Mouse (Mus musculus) G1E-ER4 (cell line): ENCODE results near the gene Piezo1. TPM values are rescaled to one million over a fixed set of nuclear protein-coding genes. Genes with fewer than 3 reads are reported as not detected.

Experiments
- GATA1 ChIP-seq: IDR thresholded peaks from one replicate; pipeline ENCODE4 v1.8.0; 2012; ENCODE audit warnings: low read length, inconsistent platforms
- polyA plus RNA-seq: library from polyadenylated mRNA; stranded (reverse); fragments of >175 nt; gene quantifications from 2 replicates; pipeline ENCODE4 v1.2.3, GENCODE M21; 2012

Piezo1 gene
- polyA plus RNA-seq, 1 experiment: 69.8 TPM

GRCm38 (mm10) chr8:122497016-122497734 lies 54.0 kb downstream of the Piezo1 start:
- TF ChIP-seq GATA1: no peak

- no peak for TF ChIP-seq GATA1
These were observed 62.7 kb downstream of the Piezo1 start for GRCm38 (mm10) chr8:122488387-122488786.

DNA sequence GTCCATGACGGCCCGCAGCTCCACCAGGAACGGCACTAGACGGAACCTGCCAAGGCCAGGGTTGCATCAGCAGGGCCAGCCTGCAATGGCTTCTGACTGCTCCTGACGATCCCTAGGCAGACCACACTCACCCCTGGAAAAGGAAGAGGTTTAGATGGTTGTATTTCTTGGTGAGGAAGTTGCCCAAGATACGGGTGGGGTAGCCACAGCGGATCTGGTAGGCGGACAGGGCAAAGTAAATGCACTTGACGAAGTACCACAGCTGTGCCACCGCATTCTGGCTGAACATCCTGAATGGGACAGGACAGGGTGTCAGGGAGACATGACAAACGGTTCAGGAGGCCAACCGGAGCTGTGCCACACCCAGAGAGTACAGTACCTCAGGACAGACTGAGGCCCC lies 66.3 kb downstream of the Piezo1 start:
- TF ChIP-seq GATA1: no peak

GRCm38 (mm10) chr8:122483877-122484276 lies 67.3 kb downstream of the Piezo1 start:
- TF ChIP-seq GATA1: no peak

DNA sequence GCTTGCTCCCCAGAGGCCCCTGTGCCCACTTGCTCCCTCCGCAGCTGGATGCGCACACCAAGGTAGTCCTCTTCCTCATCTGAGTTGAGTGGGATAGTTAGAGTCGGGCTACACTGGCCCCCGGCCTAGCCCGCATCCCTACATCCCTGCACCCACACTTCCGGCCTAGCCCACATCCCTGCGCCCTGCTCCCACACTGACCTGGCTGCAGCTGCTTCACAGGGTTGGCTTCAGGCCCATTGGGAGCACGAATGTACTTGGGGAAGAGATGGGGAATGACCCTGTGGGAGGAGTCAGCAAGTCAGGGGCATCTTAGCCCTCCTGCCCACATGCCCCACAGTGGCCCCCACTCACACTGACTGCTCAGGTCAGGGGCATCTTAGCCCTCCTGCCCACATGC lies 68.7 kb downstream of the Piezo1 start:
- no peak for TF ChIP-seq GATA1

GRCm38 (mm10) chr8:122475580-122476320 lies 75.4 kb downstream of the Piezo1 start, which contains the start of the genes Rnf166 and Ctu2:
TSS of gene Rnf166 (minus strand) at chr8:122476064.
TSS of gene Ctu2 (plus strand) at chr8:122476143.
- no peak for TF ChIP-seq GATA1

- no peak for TF ChIP-seq GATA1
These were observed 76.1 kb downstream of the Piezo1 start for GRCm38 (mm10) chr8:122474951-122475560.

DNA sequence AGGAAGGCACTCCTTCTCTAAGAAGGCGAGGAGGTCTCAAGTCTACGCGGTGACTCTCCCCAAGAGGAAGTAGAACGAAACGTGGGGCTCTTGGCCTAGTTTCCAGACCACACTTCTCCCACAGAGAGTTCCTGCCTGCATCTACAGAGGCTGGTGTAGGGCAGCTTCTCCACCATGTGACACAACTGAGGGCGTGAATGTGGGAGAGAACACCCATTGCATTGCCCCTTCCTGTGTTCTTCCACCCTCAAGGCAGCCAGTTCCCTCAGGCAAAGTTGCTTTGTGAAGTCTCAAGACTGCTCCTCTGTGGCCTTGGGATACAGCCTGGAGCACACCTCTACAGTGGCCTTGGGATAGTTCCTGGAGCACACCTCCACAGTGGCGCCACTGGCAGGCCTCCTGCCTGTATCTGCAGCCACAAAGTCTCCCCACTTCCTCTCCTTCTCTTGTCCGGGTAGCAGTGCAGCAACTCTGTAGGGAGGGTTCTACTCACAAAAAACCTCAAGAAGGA lies 77.2 kb downstream of the Piezo1 start:
- TF ChIP-seq GATA1: no peak

GRCm38 (mm10) chr8:122470691-122471090 lies 80.4 kb downstream of the Piezo1 start:
- TF ChIP-seq GATA1: no peak

GRCm38 (mm10) chr8:122469965-122470364 lies 81.2 kb downstream of the Piezo1 start:
- TF ChIP-seq GATA1: no peak

- no peak for TF ChIP-seq GATA1
These were observed 81.7 kb downstream of the Piezo1 start for GRCm38 (mm10) chr8:122469407-122469806.

DNA sequence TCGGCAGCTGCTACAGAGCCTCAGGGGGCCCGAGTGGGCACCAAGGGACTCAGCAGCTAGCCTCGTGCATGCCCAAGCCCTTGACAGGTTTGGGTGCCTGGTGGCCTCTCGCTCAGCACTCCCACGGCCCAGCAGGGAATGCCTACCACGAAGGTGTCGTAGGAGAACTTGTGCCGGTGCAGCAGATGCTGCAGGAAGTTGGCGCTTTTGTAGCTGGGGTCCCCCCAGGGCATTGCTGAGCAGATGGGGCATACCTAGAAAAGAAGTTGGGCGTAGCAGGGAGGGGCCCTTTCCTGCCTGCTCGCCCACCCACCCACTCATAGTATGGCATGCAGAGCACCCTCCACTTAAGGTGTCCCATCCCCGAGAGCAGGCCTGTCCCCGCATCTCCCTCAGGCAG lies 83.3 kb downstream of the Piezo1 start:
- TF ChIP-seq GATA1: no peak

DNA sequence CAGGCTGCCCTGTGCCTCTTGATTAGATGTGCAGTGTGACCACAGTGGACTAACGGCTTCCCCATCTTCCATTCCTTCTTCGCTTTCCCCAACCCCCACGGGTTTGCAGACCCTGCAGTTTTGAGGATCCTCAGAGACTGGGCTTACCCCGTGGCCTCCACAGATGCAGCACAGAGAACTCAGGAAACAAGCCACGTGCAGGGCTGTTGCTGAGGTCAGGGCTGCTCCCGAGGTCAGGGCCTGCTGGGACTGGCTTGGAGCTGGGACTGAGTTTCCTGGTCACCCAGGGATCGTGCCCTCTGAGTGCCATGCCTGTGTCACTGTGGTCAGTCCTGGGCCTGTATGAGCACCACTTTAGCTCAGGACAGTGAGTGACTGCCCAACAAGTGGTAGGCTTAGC lies 86.1 kb downstream of the Piezo1 start:
- TF ChIP-seq GATA1: no peak

DNA sequence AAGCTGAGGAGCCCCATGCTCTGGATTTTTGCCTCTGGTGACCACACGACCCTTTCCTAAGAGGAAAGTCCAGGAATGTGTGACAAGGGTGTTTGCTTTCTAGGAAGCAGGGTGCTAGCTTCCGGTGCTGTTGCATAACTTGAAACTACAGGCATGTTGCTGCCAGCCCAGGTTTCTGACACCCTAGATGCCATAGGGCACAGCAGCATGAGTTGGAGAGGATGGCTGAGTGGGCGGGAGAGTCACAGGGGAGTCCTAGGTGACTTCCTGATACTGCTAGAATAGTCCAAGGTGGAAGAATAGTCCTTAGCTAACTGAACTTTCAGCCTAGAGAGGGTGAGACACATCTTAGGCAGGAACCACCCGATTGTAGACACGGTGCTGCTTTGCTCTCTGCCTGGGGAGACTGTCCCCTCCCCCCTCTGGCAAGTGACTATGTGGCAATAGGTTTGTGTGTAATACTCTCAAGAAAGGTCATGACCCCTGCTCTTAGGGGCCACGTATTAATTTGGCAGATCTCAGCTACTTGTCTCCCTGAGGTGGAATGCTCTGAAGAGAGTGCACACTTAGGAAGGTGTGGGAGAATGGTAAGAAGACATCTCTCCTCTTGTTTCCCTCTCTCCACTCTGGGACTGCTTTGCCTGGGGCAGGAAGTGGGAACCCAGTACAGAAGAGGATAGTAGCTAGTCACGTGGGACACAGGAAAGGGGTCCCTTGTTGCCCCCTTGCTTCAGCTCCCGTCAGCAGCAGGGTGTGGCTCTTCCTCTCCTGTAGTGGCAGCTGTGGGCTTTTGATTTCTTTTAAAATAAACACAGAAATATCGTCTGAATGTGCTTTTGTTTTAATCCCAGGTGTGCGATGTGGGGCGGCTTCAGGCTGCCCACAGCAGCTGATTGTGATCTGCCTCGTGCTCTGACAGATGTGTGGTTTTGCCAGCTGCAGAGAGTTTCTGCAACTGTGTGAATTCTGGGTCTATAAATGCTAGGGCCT lies 87.2 kb downstream of the Piezo1 start:
- no peak for TF ChIP-seq GATA1

DNA sequence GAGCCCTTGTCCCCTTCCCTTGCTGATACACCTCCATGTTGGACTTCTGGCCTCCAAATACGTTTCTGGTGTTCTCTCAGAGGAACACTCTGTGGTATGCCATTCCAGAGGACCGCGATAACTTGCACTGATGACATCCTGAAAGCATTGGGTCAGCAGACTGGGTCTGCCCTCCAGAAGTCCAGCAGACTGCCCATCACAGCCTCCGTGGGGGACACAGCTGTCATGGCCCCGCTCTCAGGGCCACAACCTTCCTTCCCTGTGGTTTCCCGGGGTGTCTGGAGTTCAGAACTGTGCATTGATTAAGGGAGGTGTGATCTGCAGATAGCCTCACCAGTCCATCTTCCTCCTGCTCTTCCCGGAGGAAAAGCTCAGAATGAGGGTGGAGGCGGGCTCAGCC lies 88.6 kb downstream of the Piezo1 start:
- no peak for TF ChIP-seq GATA1
